Mouse (Mus musculus) liver, embryonic 16.5 days (tissue): ENCODE data around the gene Gm42906. TPM values are rescaled to one million over a fixed set of nuclear protein-coding genes. Genes with fewer than 3 reads are reported as not detected.

Experiments
- ATAC-seq: fragments of 200-750 bp; cut with Nextera tagmentation; 2 replicates; pipeline ENCODE4 v1.8.0; 2017; ENCODE audit warnings: low read depth, mild to moderate bottlenecking, moderate number of reproducible peaks, moderate library complexity
- H3K27ac ChIP-seq: fragments of 300-500 bp; sonication (generic); 2 replicates; pipeline ENCODE4 v1.5.1; 2014; ENCODE audit warnings: mild to moderate bottlenecking, low read length
- H3K27me3 ChIP-seq: fragments of 300-500 bp; sonication (generic); 2 replicates; pipeline ENCODE4 v1.6.1; 2014; ENCODE audit warnings: low read depth, low read length, mixed read lengths; ENCODE audit not compliant: control insufficient read depth, insufficient read depth
- H3K36me3 ChIP-seq: fragments of 300-500 bp; sonication (generic); 2 replicates; pipeline ENCODE4 v1.6.1; 2014; ENCODE audit warnings: mild to moderate bottlenecking; ENCODE audit not compliant: control insufficient read depth, insufficient read depth
- H3K4me1 ChIP-seq: fragments of 300-500 bp; sonication (generic); 2 replicates; pipeline ENCODE4 v1.6.1; 2014; ENCODE audit warnings: low read depth, low read length, mixed read lengths; ENCODE audit not compliant: control insufficient read depth
- H3K4me2 ChIP-seq: fragments of 300-500 bp; sonication (generic); 2 replicates; pipeline ENCODE4 v1.6.1; 2014; ENCODE audit warnings: low read depth, low read length, mixed read lengths
- H3K4me3 ChIP-seq: fragments of 300-500 bp; sonication (generic); 2 replicates; pipeline ENCODE4 v1.5.1; 2014; ENCODE audit warnings: low read depth, mild to moderate bottlenecking, low read length
- H3K9ac ChIP-seq: fragments of 300-500 bp; sonication (generic); 2 replicates; pipeline ENCODE4 v1.6.1; 2014; ENCODE audit warnings: low read depth, low read length
- H3K9me3 ChIP-seq: fragments of 300-500 bp; sonication (generic); replicated peaks from 2 replicates; pipeline ENCODE4 v1.6.1; 2016; ENCODE audit warnings: low read length; ENCODE audit not compliant: control insufficient read depth
- WGBS: fragments of 180-500 bp; shearing (Covaris S2); extraction: QIAGEN DNeasy Blood & Tissue Kit; methylation state at CpG from one replicate; pipeline ENCODE4 v1.1.7; 2014; ENCODE audit not compliant: insufficient replicate concordance; 5-methylcytosine and 5-hydroxymethylcytosine counted together
- polyA plus RNA-seq: library from polyadenylated mRNA; unstranded; fragments of >200 nt; fragmentation: Nextera tagmentation; extraction: Ambion mirVana; gene quantifications from 2 replicates; pipeline ENCODE4 v1.2.1, GENCODE M21; 2015

Gene Gm42906
- polyA plus RNA-seq, 1 experiment from 2014 or later, result not detected

DNA sequence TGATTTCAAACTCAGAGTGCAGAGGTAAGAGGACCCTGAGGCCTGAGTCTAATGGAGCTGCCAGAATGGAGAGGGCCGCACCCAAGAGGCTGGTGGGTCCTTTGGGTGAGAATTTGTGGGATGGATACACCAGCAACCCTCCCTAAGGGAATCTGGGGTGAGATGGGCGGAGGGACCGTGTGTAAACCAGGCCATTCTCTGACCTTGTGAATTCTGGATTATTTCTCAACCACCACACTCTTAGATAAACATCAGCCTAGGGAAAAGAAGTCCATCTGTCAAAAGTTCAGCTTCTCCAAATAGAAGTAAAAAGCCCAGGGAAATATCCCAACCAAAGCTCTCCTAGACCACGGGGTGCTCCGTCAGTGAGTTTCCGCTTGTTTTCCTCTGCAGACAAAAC, 332.0 kb downstream of the Gm42906 start:
- Histone ChIP-seq H3K27me3 (no peaks in the 10 kb centered on the region), H3K4me2 (no peak overlapping the region), H3K9ac (no peak overlapping the region), H3K4me1 (no peaks in the 10 kb centered on the region; the same call in 1 of the 2 replicates), H3K36me3 (no peaks in the 10 kb centered on the region), H3K4me3 (no peak overlapping the region), H3K27ac (peak overlapping the region; percentile 52), H3K9me3 (no peaks in the 10 kb centered on the region)
- WGBS, result 59% methylated on average over 6 of the region's 6 CpGs
- ATAC-seq, result peak; percentile 81

DNA sequence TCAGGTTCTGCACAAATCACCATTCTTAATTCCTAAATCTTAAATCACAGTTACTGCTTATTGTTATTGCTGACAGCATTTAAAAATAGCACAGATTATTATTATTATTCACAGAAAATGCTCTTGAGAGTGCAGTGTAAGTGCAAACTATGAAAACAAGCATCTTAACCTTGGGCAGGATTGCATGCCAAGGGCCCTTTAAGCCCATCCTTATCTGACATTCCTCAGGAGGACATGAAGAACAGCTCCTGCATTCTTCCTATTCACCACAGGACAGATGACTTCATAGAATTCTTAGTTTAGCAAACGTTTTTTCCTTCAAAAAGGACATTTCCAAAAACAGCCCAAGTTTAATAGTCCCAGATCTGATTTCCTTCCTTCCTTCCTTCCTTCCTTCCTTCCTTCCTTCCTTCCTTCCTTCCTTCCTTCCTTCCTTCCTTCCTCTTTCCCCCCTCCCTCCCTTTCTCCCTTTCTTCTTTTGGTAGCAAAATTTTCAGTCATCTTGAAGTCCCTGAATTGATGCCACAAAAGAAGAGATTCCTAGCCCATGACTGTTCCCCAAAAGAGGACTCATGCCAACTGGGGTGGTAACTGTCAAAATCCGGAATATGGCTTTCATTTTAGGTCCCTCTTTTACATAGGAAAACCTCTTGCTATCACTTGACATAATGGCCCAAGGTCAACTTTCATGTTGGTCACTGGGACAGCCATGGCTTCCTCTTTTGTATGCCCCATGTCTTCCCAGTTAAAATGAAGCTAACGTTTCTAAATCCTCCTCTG, 334.9 kb downstream of the Gm42906 start:
- no peaks in the 10 kb centered on the region for H3K9me3 ChIP-seq
- no peak overlapping the region for H3K4me2 ChIP-seq
- H3K4me3 ChIP-seq, result no peak overlapping the region
- H3K4me1 ChIP-seq, result no peaks in the 10 kb centered on the region; the same call in 1 of the 2 replicates
- no peak for ATAC-seq
- no peak overlapping the region for H3K27ac ChIP-seq
- H3K36me3 ChIP-seq, result no peaks in the 10 kb centered on the region
- H3K27me3 ChIP-seq, result no peaks in the 10 kb centered on the region
- no peak overlapping the region for H3K9ac ChIP-seq
- WGBS, result 42% methylated on average over 3 of the region's 3 CpGs

DNA sequence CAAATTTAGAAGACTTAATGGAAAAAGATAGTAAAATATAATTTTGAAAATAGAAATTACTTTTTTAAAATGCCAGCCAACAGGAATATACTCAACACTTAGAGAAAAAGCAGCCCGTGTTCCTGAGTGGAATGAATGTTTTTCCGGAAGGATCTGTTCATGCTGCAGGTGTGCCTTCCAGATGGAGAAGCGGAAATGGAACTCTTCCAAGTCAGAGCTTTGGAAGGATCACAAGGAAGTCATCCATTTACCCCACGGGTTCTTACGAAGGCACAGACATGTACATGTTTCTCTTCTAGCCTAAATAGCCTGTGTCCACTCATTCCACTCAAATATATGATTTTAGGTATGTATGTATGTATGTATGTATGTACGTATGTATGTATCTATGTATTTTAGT, 337.0 kb downstream of the Gm42906 start:
- no peak overlapping the region for H3K4me2 ChIP-seq
- WGBS, result 65% methylated on average over 6 of the region's 6 CpGs
- H3K27ac ChIP-seq, result no peak overlapping the region
- H3K4me1 ChIP-seq, result no peaks in the 10 kb centered on the region; the same call in 1 of the 2 replicates
- no peak for ATAC-seq
- no peaks in the 10 kb centered on the region for H3K27me3 ChIP-seq
- no peak overlapping the region for H3K9ac ChIP-seq
- H3K4me3 ChIP-seq, result no peak overlapping the region
- no peaks in the 10 kb centered on the region for H3K9me3 ChIP-seq
- H3K36me3 ChIP-seq, result no peaks in the 10 kb centered on the region

DNA sequence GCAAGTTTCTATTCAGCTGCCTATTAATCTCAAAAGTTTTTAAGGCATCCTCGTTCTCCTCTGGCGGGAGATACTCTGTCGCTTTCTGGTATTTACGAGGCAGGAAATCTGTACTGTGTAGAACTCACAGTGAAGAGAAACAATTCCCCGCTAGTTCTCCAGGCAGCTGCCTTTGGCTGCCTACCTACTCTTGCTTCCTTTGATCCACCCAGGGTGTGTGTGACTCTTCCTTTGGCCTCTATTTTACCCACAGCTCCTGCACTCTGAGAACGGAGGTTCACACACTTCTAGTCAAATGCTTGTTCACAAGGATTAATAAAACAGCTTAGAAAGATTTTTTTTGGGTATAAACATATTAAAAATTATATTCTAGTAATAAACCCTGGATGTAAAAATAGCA, 338.8 kb downstream of the Gm42906 start:
- Histone ChIP-seq H3K27me3 (no peaks in the 10 kb centered on the region), H3K36me3 (no peaks in the 10 kb centered on the region), H3K4me3 (no peak overlapping the region), H3K4me1 (peaks cover 5% of the 10 kb centered on the region; the same call in 1 of the 2 replicates), H3K4me2 (no peak overlapping the region), H3K27ac (no peak overlapping the region), H3K9me3 (no peaks in the 10 kb centered on the region), H3K9ac (no peak overlapping the region)
- 55% methylated on average over 6 of the region's 6 CpGs for WGBS
- ATAC-seq, result no peak

DNA sequence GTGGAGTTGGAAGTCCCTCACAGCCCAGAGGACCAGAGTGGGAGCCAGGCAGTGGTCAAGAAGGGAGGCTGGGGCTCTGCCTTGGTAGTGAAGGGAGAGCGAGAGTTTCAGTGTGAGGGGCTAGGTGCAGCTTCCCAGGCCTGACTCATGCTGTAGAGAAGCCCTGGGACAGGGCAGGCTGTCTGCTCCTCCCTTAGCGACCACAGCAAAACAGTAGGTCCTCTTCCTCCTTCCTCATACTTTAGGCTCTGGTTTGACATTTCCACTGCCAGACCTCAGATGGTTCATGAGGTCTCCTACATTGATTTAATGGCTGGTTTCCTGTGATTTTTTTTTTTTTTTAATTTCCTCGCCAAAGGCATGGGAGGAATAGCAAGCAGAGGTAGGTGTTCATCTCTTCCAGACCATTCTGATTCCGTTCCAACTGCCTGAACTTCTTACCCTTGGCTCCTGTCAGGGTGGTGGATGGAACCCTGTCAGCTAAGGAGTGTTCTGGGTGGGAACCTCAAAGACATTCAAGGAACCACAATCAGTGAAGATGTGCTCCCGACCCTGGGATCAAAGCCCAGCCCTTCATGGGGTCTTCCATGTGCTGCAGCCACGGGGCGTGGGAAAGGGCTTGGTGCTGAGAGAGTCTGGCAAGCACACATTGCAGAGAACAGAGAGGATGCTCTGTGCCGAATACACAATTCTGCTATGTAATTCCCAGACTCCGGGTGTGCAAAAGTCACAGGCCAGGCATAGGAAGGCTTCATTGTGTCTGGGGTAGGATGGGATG, 341.3 kb downstream of the Gm42906 start:
- no peaks in the 10 kb centered on the region for H3K36me3 ChIP-seq
- no peaks in the 10 kb centered on the region for H3K27me3 ChIP-seq
- no peak overlapping the region for H3K9ac ChIP-seq
- no peak overlapping the region for H3K27ac ChIP-seq
- no peak overlapping the region for H3K4me3 ChIP-seq
- H3K9me3 ChIP-seq, result no peaks in the 10 kb centered on the region
- peaks cover 5% of the 10 kb centered on the region; the same call in 1 of the 2 replicates for H3K4me1 ChIP-seq
- no peak overlapping the region for H3K4me2 ChIP-seq
- no peak for ATAC-seq
- 40% methylated on average over 9 of the region's 9 CpGs for WGBS

DNA sequence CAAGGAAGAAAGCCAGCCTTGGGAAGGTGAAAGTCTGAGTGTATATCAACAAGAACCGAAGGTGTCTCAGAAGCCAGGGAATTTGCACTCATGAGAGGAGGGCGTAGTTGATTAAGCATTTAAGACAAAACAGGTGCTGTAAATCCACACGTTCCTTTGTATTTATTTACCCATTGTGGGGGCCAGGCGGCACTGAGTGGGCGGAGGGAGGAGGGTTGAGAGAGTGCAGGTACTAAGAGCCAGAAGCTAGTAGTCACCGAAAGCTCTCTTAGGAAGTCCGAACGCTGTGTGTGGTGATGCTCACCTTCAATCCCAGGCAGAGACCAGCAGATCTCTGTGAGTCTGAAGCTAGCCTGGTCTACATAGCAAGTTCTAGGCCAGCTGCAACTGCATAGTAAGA, 342.2 kb downstream of the Gm42906 start:
- ATAC-seq, result no peak
- no peak overlapping the region for H3K4me3 ChIP-seq
- H3K36me3 ChIP-seq, result no peaks in the 10 kb centered on the region
- no peak overlapping the region for H3K27ac ChIP-seq
- no peaks in the 10 kb centered on the region for H3K27me3 ChIP-seq
- no peak overlapping the region for H3K9ac ChIP-seq
- H3K4me2 ChIP-seq, result no peak overlapping the region
- peaks cover 5% of the 10 kb centered on the region; the same call in 1 of the 2 replicates for H3K4me1 ChIP-seq
- 68% methylated on average over 8 of the region's 8 CpGs for WGBS
- H3K9me3 ChIP-seq, result no peaks in the 10 kb centered on the region

DNA sequence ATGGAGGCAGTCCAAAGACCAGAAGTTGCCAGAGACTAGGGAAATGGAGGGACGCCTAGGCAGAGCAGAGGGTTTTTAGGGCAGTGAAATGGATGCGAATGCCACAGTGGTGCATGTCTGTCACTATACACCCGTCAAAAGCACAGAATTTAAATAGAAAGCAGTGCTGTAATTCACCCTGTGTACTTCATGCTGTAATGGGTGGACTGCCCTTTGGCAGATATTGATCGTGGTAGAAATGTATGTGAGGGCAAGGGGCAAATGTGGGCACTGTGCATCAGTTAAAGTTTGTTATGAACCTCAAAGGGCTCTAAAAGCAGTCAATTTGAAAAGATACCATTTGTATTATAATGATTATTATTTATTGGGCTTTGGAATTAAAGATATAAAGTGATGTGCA, 347.7 kb downstream of the Gm42906 start:
- H3K27me3 ChIP-seq, result no peaks in the 10 kb centered on the region
- WGBS, result 56% methylated on average over 4 of the region's 4 CpGs
- H3K4me1 ChIP-seq, result no peaks in the 10 kb centered on the region
- no peak overlapping the region for H3K4me2 ChIP-seq
- H3K36me3 ChIP-seq, result no peaks in the 10 kb centered on the region
- no peaks in the 10 kb centered on the region; the same call in 1 of the 2 replicates for H3K9me3 ChIP-seq
- H3K4me3 ChIP-seq, result no peak overlapping the region
- H3K27ac ChIP-seq, result peak overlapping the region; percentile 29
- H3K9ac ChIP-seq, result no peak overlapping the region
- ATAC-seq, result peak; percentile 71

DNA sequence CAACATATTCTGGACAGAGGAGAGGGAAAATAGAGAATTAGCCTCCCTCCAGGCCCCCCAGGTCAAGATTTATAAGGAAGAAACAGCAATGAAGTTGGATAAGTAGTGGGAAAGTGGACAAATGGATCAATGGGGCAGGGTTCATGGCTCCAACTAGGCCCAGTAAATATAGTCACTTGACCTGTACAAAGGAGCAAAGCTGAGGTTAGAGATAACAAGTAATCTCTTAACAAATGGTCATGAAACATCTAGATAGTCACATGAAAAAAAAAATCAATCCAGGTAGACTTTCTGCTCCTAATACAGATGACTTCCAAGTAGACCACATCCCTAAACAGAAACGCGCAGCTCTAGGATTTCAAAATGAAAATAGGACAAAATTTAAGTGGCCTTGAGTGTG, 350.0 kb downstream of the Gm42906 start:
- peak; percentile 36; the same call in 1 of the 2 replicates for ATAC-seq
- 64% methylated on average over 2 of the region's 2 CpGs for WGBS
- Histone ChIP-seq H3K27me3 (no peaks in the 10 kb centered on the region), H3K4me2 (no peak overlapping the region), H3K36me3 (no peaks in the 10 kb centered on the region), H3K27ac (peak overlapping the region; percentile 57), H3K4me3 (no peak overlapping the region), H3K9ac (no peak overlapping the region), H3K9me3 (no peaks in the 10 kb centered on the region; the same call in 1 of the 2 replicates), H3K4me1 (no peaks in the 10 kb centered on the region)

DNA sequence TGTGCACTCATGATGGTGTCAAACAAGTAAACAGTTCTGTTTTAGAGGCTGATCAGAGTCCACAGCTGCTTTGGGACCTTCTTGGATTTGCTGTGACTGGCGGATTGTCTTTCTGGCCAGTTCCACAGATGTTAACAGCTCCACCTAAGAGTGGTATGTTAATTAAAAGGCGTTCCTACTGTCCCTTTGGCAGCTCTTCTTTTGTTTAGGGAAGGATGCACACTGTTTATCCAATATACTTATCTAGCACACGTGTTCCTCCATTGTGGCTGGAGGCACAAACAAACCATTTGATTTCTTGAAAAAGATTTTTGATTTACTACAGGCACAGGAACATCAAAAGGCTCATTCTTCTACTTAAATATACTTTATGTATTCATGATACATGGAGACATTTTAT, 351.0 kb downstream of the Gm42906 start:
- Histone ChIP-seq H3K36me3 (no peaks in the 10 kb centered on the region), H3K27me3 (no peaks in the 10 kb centered on the region), H3K4me2 (no peak overlapping the region), H3K9ac (no peak overlapping the region), H3K4me3 (no peak overlapping the region), H3K9me3 (no peaks in the 10 kb centered on the region; the same call in 1 of the 2 replicates), H3K4me1 (no peaks in the 10 kb centered on the region), H3K27ac (no peak overlapping the region)
- 44% methylated on average over 3 of the region's 3 CpGs for WGBS
- ATAC-seq, result no peak
